Mouse (Mus musculus): ENCODE measurements around the gene Cmip. TPM values are rescaled to one million over a fixed set of nuclear protein-coding genes. Genes with fewer than 3 reads are reported as not detected.
A peak's percentile ranks its signal among the peaks of the same experiment; 100 is the strongest.

Cmip gene
- total and polyA plus RNA-seq, 3 experiments: 17.0 to 71.8 TPM; not detected in 1

GRCm38 (mm10) chr8:117322715-117323310, 65.9 kb downstream of the Cmip start:
- H3K36me3 ChIP-seq (ENCODE audit: control insufficient read depth in 1 of 2, insufficient read depth in 2 of 2, low read length in 2 of 2): peaks cover 0 to 3% of the 10 kb centered on the region in 2 experiments; a peak in 2 of 4 replicates
- TF ChIP-seq ETS1 (IDR thresholded peaks at IDR 0.05; ENCODE audit: low read depth, low read length) (no peak), GABPA (IDR thresholded peaks at IDR 0.05; ENCODE audit: low read depth, low read length) (no peak), ELF1 (IDR thresholded peaks at IDR 0.05; ENCODE audit: low read depth, low read length) (no peak), ZNF384 (IDR thresholded peaks at IDR 0.05; ENCODE audit: low read depth, low read length) (no peak)
- peaks cover 7% of the 10 kb centered on the region; the same call in 1 of the 2 replicates for H3K79me2 ChIP-seq (ENCODE audit: control insufficient read depth, insufficient read depth, low read length, poor library complexity)
- H3K9ac ChIP-seq (ENCODE audit: control insufficient read depth, low read depth, low read length, poor library complexity, severe bottlenecking): no peak overlapping the region
- no peaks in the 10 kb centered on the region for H3K27me3 ChIP-seq (ENCODE audit: control insufficient read depth in 1 of 2, insufficient read depth in 2 of 2, low read length in 2 of 2)
- no peak for DNase-seq (ENCODE audit: low read depth, low spot score)
- no peaks in the 10 kb centered on the region for H3K9me3 ChIP-seq (replicated peaks; ENCODE audit: insufficient read depth, low read length)
- no peak overlapping the region for H3K4me3 ChIP-seq (ENCODE audit: control insufficient read depth in 1 of 2, insufficient read depth in 1 of 2, low read depth in 2 of 2, low read length in 2 of 2)
- no peak overlapping the region for H3K27ac ChIP-seq (ENCODE audit: control insufficient read depth, low read depth, low read length)
- H3K4me1 ChIP-seq (ENCODE audit: control insufficient read depth in 1 of 2, insufficient read depth in 2 of 2, low read length in 2 of 2): peaks cover 1 to 5% of the 10 kb centered on the region in 2 experiments; a peak in 3 of 4 replicates

- Histone ChIP-seq H3K79me2 (ENCODE audit: control insufficient read depth, insufficient read depth, low read length, poor library complexity) (peaks cover 4% of the 10 kb centered on the region; the same call in 1 of the 2 replicates), H3K36me3 (ENCODE audit: control insufficient read depth in 1 of 2, insufficient read depth in 2 of 2, low read length in 2 of 2) (peaks cover 0 to 3% of the 10 kb centered on the region in 2 experiments; a peak in 2 of 4 replicates), H3K9me3 (replicated peaks; ENCODE audit: insufficient read depth, low read length) (no peaks in the 10 kb centered on the region), H3K27me3 (ENCODE audit: control insufficient read depth in 1 of 2, insufficient read depth in 2 of 2, low read length in 2 of 2) (no peaks in the 10 kb centered on the region), H3K9ac (ENCODE audit: control insufficient read depth, low read depth, low read length, poor library complexity, severe bottlenecking) (no peak overlapping the region), H3K27ac (ENCODE audit: control insufficient read depth, low read depth, low read length) (no peak overlapping the region), H3K4me1 (ENCODE audit: control insufficient read depth in 1 of 2, insufficient read depth in 2 of 2, low read length in 2 of 2) (peaks cover 1 to 5% of the 10 kb centered on the region in 2 experiments; a peak in 3 of 4 replicates), H3K4me3 (ENCODE audit: control insufficient read depth in 1 of 2, insufficient read depth in 1 of 2, low read depth in 2 of 2, low read length in 2 of 2) (no peak overlapping the region)
- no peak for TF ChIP-seq ZC3H11A (IDR thresholded peaks at IDR 0.05; ENCODE audit: low read depth, low read length)
- no peak for TF ChIP-seq SIN3A (IDR thresholded peaks at IDR 0.05; ENCODE audit: low read length)
- TF ChIP-seq MAX (IDR thresholded peaks at IDR 0.05; ENCODE audit: low read length): no peak
- TF ChIP-seq HCFC1 (IDR thresholded peaks at IDR 0.05; ENCODE audit: low read depth, low read length): no peak
- no peak for TF ChIP-seq KAT2A (conservative IDR thresholded peaks at IDR 0.05; ENCODE audit: low read depth, low read length)
- no peak for TF ChIP-seq E2F4 (IDR thresholded peaks at IDR 0.05; ENCODE audit: borderline replicate concordance, low read depth, low read length)
- TF ChIP-seq TBP (IDR thresholded peaks at IDR 0.05; ENCODE audit: low read depth, low read length): no peak
- no peak for TF ChIP-seq EP300 (IDR thresholded peaks at IDR 0.05; ENCODE audit: low read depth in 1 of 2, low read length in 2 of 2)
- DNase-seq (ENCODE audit: low read depth, low spot score): no peak
Measured at GRCm38 (mm10) chr8:117324821-117325220, 68.0 kb downstream of the Cmip start.

- TF ChIP-seq ZNF384 (IDR thresholded peaks at IDR 0.05; ENCODE audit: low read depth, low read length): 0 out of 2 replicates have a peak, but pooled peaks have one; percentile 51
- no peak for TF ChIP-seq MAZ (IDR thresholded peaks at IDR 0.05; ENCODE audit: low read depth, low read length)
- 0 out of 2 replicates have a peak, but pooled peaks have one; percentile 23 for TF ChIP-seq MXI1 (IDR thresholded peaks at IDR 0.05; ENCODE audit: low read depth, low read length)
- DNase-seq (ENCODE audit: low read depth, low spot score): no peak
- H3K27ac ChIP-seq (ENCODE audit: control insufficient read depth, low read depth, low read length): no peak overlapping the region
- no peaks in the 10 kb centered on the region for H3K9me3 ChIP-seq (replicated peaks; ENCODE audit: insufficient read depth, low read length)
- H3K36me3 ChIP-seq (ENCODE audit: control insufficient read depth in 1 of 2, insufficient read depth in 2 of 2, low read length in 2 of 2): no peaks in the 10 kb centered on the region; a peak in 1 of 4 replicates
- H3K27me3 ChIP-seq (ENCODE audit: control insufficient read depth in 1 of 2, insufficient read depth in 2 of 2, low read length in 2 of 2): no peaks in the 10 kb centered on the region
- no peak overlapping the region for H3K4me3 ChIP-seq (ENCODE audit: control insufficient read depth in 1 of 2, insufficient read depth in 1 of 2, low read depth in 2 of 2, low read length in 2 of 2)
- H3K4me1 ChIP-seq (ENCODE audit: control insufficient read depth in 1 of 2, insufficient read depth in 2 of 2, low read length in 2 of 2): peaks cover 1 to 5% of the 10 kb centered on the region in 2 experiments; a peak in 3 of 4 replicates
- peaks cover 7% of the 10 kb centered on the region; the same call in 1 of the 2 replicates for H3K79me2 ChIP-seq (ENCODE audit: control insufficient read depth, insufficient read depth, low read length, poor library complexity)
- H3K9ac ChIP-seq (ENCODE audit: control insufficient read depth, low read depth, low read length, poor library complexity, severe bottlenecking): no peak overlapping the region
Measured at GRCm38 (mm10) chr8:117326735-117327134, 69.9 kb downstream of the Cmip start.

All from MEL (cell line).